ENCODE assay signal across 22 mouse cellular contexts in the genomic region with DNA sequence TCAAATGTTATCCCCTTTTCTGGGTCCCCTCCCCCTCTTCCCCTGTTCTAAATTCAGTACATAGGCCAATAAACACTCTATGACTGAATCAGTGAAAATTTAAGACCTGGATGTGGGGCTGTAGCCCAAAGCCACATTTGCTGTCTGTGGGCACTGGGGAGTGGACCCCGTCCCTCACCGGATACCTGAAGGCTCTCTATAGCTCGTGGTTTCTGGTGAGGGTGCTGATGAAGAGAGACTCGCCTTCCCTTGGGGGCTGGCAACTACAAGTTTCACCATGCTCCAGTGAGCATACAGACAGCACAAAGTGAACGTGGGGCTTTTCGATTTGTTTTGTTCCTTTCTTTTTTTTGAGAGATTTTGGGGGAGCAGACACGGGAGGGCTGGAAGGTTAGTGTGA.
DNase-seq lines count a peak whose midpoint lies in the region; TF ChIP-seq lines count a peak whose summit lies in the region.
"Had no signal": no experiment of that assay in that cellular context is flagged by ENCODE, and none has a peak within 500 bp of the region (broad histone marks: within the 10 kb centered on the region; RNA-seq: fewer than 3 reads in every experiment).

No protein-coding gene starts in this region.

- no peak overlapping the region for H3K9ac ChIP-seq in CH12.LX (ENCODE audit: insufficient read depth, low read depth)
- H3K9ac ChIP-seq: embryonic facial prominence, embryonic 13.5 days; embryonic facial prominence, embryonic 15.5 days; forebrain, embryonic 12.5 days; forebrain, embryonic 15.5 days; forebrain, postnatal 0 days had no signal

- H3K36me3 ChIP-seq in CH12.LX (replicated peaks in 1 of 2; ENCODE audit: control insufficient read depth in 1 of 2, insufficient read depth in 1 of 2, low read length in 1 of 2), result no peaks in the 10 kb centered on the region
- H3K36me3 ChIP-seq: embryonic facial prominence, embryonic 13.5 days; embryonic facial prominence, embryonic 15.5 days; forebrain, embryonic 10.5 days; forebrain, embryonic 12.5 days; forebrain, embryonic 15.5 days had no signal

- TF ChIP-seq CTCF in CH12.LX (conservative IDR thresholded peaks at IDR 0.05 in 1 of 2, IDR thresholded peaks at IDR 0.05 in 1 of 2; ENCODE audit: low read depth in 2 of 2, low read length in 2 of 2), result no peak

- no peak for TF ChIP-seq EP300 in CH12.LX (IDR thresholded peaks at IDR 0.05; ENCODE audit: low read length)

- no peaks in the 10 kb centered on the region for H3K79me2 ChIP-seq in CH12.LX (replicated peaks; ENCODE audit: control insufficient read depth, extremely low read depth, insufficient read depth, poor library complexity, severe bottlenecking)

- no peak overlapping the region for H3K27ac ChIP-seq in CH12.LX (ENCODE audit: insufficient read depth, low read depth)
- H3K27ac ChIP-seq: embryonic facial prominence, embryonic 13.5 days; embryonic facial prominence, embryonic 15.5 days; forebrain, embryonic 10.5 days; forebrain, embryonic 12.5 days; forebrain, embryonic 15.5 days had no signal

- H3K4me3 ChIP-seq in CH12.LX (replicated peaks in 1 of 3; ENCODE audit: low read depth in 2 of 3, low read length in 2 of 3, poor library complexity in 1 of 3), result no peak overlapping the region
- H3K4me3 ChIP-seq: embryonic facial prominence, embryonic 13.5 days; embryonic facial prominence, embryonic 15.5 days; erythroblast, embryonic 14.5 days; forebrain, embryonic 10.5 days; forebrain, embryonic 12.5 days; forebrain, embryonic 15.5 days had no signal

- in situ Hi-C loops in CH12.LX (cut with MboI; ENCODE audit: low pct_ligation_motif_present, low pct_unique_long_range_greater_than_20kb, low sequenced_read_pairs), result no loop called here

- TF ChIP-seq POLR2A in CH12.LX (IDR thresholded peaks at IDR 0.05; ENCODE audit: low read depth, low read length), result no peak

- TF ChIP-seq RAD21 in CH12.LX (IDR thresholded peaks at IDR 0.05; ENCODE audit: low read depth, low read length), result no peak

- intact Hi-C loops in heart, postnatal 36 days (cut with DNase I), result no loop called here
- intact Hi-C loops in gastrocnemius, postnatal 36 days (cut with DNase I), result no loop called here

- dilution Hi-C loops in CH12.LX (cut with MboI; ENCODE audit: extremely low pct_ligation_motif_present, extremely low pct_unique_long_range_greater_than_20kb, low sequenced_read_pairs), result no loop called here

- peak; percentile 68 for DNase-seq in heart, adult 11 months
- DNase-seq in heart, postnatal 36 days, result no peak
- peak; percentile 52 for DNase-seq in CH12.LX (ENCODE audit: extremely low read depth)
- no peak for DNase-seq in gastrocnemius, postnatal 36 days
- DNase-seq in right cerebral cortex, postnatal 25 days, result no peak
- DNase-seq: adrenal gland, adult 2 months; adrenal gland, postnatal 10 days; adrenal gland, postnatal 25 days; cerebellum, adult 11 months; cerebellum, adult 18-20 months; cerebellum, adult 8-10 months; cerebellum, adult 9-11 months; cerebellum, postnatal 14 days; cerebellum, postnatal 36 days; embryo, embryonic 11 days; forebrain, postnatal 0 days had no signal

- H3K27me3 ChIP-seq in CH12.LX (replicated peaks), result no peaks in the 10 kb centered on the region
- H3K27me3 ChIP-seq: embryonic facial prominence, embryonic 13.5 days; embryonic facial prominence, embryonic 15.5 days; forebrain, embryonic 12.5 days; forebrain, embryonic 15.5 days had no signal

- peaks cover 8 to 23% of the 10 kb centered on the region in 2 experiments for H3K4me1 ChIP-seq in CH12.LX (ENCODE audit: control insufficient read depth in 1 of 2, insufficient read depth in 2 of 2)
- H3K4me1 ChIP-seq: embryonic facial prominence, embryonic 13.5 days; embryonic facial prominence, embryonic 15.5 days; forebrain, embryonic 15.5 days had no signal

- peak overlapping the region; percentile 61 for H3K4me2 ChIP-seq in CH12.LX (ENCODE audit: insufficient read depth, low read depth, poor library complexity, severe bottlenecking)
- H3K4me2 ChIP-seq: embryonic facial prominence, embryonic 13.5 days; embryonic facial prominence, embryonic 15.5 days; forebrain, embryonic 12.5 days; forebrain, embryonic 15.5 days had no signal

- H3K9me3 ChIP-seq in CH12.LX (replicated peaks; ENCODE audit: low read length), result no peaks in the 10 kb centered on the region
- H3K9me3 ChIP-seq: embryonic facial prominence, embryonic 13.5 days; embryonic facial prominence, embryonic 15.5 days; forebrain, embryonic 10.5 days; forebrain, embryonic 12.5 days; forebrain, embryonic 15.5 days had no signal

TF ChIP-seq in CH12.LX, 34 proteins besides CTCF, POLR2A, EP300 and RAD21:
- no peak for TF ChIP-seq MAFK (IDR thresholded peaks at IDR 0.05; ENCODE audit: insufficient replicate concordance, low read length)
- TF ChIP-seq TBP (conservative IDR thresholded peaks at IDR 0.05; ENCODE audit: low read depth, low read length), result no peak
- TF ChIP-seq KAT2A (IDR thresholded peaks at IDR 0.05; ENCODE audit: insufficient replicate concordance, low read length), result no peak
- no peak for TF ChIP-seq TCF12 (IDR thresholded peaks at IDR 0.05; ENCODE audit: low read depth, low read length)
- TF ChIP-seq MAZ (IDR thresholded peaks at IDR 0.05; ENCODE audit: low read depth, low read length), result no peak
- TF ChIP-seq ZC3H11A (IDR thresholded peaks at IDR 0.05; ENCODE audit: low read depth, low read length), result no peak
- TF ChIP-seq GABPA (IDR thresholded peaks at IDR 0.05; ENCODE audit: insufficient replicate concordance, low read depth, low read length), result no peak
- TF ChIP-seq UBTF (IDR thresholded peaks at IDR 0.05; ENCODE audit: low read depth, low read length), result no peak
- no peak for TF ChIP-seq ZNF384 (IDR thresholded peaks at IDR 0.05; ENCODE audit: low read depth, low read length)
- TF ChIP-seq SIN3A (IDR thresholded peaks at IDR 0.05; ENCODE audit: low read length), result no peak
- TF ChIP-seq RCOR1 (conservative IDR thresholded peaks at IDR 0.05; ENCODE audit: low read depth, low read length), result no peak
- TF ChIP-seq ELF1 (IDR thresholded peaks at IDR 0.05; ENCODE audit: low read depth, low read length), result no peak
- TF ChIP-seq MEF2A (IDR thresholded peaks at IDR 0.05; ENCODE audit: borderline replicate concordance, low read depth, low read length), result no peak
- no peak for TF ChIP-seq IRF4 (IDR thresholded peaks at IDR 0.05; ENCODE audit: low read depth, low read length)
- no peak for TF ChIP-seq NRF1 (IDR thresholded peaks at IDR 0.05; ENCODE audit: low read depth, low read length)
- TF ChIP-seq ZKSCAN1 (IDR thresholded peaks at IDR 0.05; ENCODE audit: borderline replicate concordance, low read depth, low read length), result no peak
- TF ChIP-seq ZMIZ1 (IDR thresholded peaks at IDR 0.05; ENCODE audit: low read depth, low read length), result no peak
- no peak for TF ChIP-seq E2F4 (IDR thresholded peaks at IDR 0.05; ENCODE audit: insufficient replicate concordance, low read depth, low read length)

Comparison
In these comparisons a context has a peak if more than half of its experiments do, and no peak if none do; other contexts are left out.
1. DNase-seq: peak in heart, adult 11 months (single experiment) and CH12.LX (single experiment); none in heart, postnatal 36 days (0 of 2), gastrocnemius, postnatal 36 days (0 of 2) and right cerebral cortex, postnatal 25 days (single experiment).